Mouse (Mus musculus) neural tube, embryonic 12.5 days (tissue): ENCODE results near the gene Ahctf1. TPM values are rescaled to one million over a fixed set of nuclear protein-coding genes. Genes with fewer than 3 reads are reported as not detected.
"Not testable (repeated sequence)": the region's sequence is repeated elsewhere in the genome, so short reads cannot be mapped to it uniquely, and the experiment has no call there.

Source experiments
- ATAC-seq: fragments of 200-750 bp; cut with Nextera tagmentation; 2 replicates; pipeline ENCODE4 v1.8.0; 2017; ENCODE audit warnings: low read depth, mild to moderate bottlenecking, moderate TSS enrichment, moderate library complexity; ENCODE audit not compliant: low FRiP score
- H3K27ac ChIP-seq: fragments of 300-500 bp; sonication (generic); 2 replicates; pipeline ENCODE4 v1.5.1; 2016
- H3K27me3 ChIP-seq: fragments of 300-500 bp; sonication (generic); replicated peaks from 2 replicates; pipeline ENCODE4 v1.6.1; 2016; ENCODE audit warnings: mild to moderate bottlenecking
- H3K36me3 ChIP-seq: fragments of 300-500 bp; sonication (generic); 2 replicates; pipeline ENCODE4 v1.6.1; 2016; ENCODE audit warnings: mild to moderate bottlenecking
- H3K4me1 ChIP-seq: fragments of 300-500 bp; sonication (generic); 2 replicates; pipeline ENCODE4 v1.6.1; 2016
- H3K4me2 ChIP-seq: fragments of 300-500 bp; sonication (generic); replicated peaks from 2 replicates; pipeline ENCODE4 v1.6.1; 2016; ENCODE audit warnings: mild to moderate bottlenecking
- H3K4me3 ChIP-seq: fragments of 300-500 bp; sonication (generic); 2 replicates; pipeline ENCODE4 v1.5.1; 2016
- H3K9ac ChIP-seq: fragments of 300-500 bp; sonication (generic); 2 replicates; pipeline ENCODE4 v1.6.1; 2016; ENCODE audit warnings: mild to moderate bottlenecking
- H3K9me3 ChIP-seq: fragments of 300-500 bp; sonication (generic); 2 replicates; pipeline ENCODE4 v1.6.1; 2016; ENCODE audit warnings: mild to moderate bottlenecking
- WGBS: fragments of 180-500 bp; shearing (Covaris S2); methylation state at CpG from one replicate; pipeline ENCODE4 v1.1.7; 2016; 5-methylcytosine and 5-hydroxymethylcytosine counted together
- polyA plus RNA-seq: library from polyadenylated mRNA; unstranded; fragments of >200 nt; fragmentation: Nextera tagmentation; extraction: Ambion mirVana; gene quantifications from 2 replicates; pipeline ENCODE4 v1.2.1, GENCODE M21; 2016

Gene Ahctf1
- polyA plus RNA-seq, 1 experiment from 2014 or later: 25.4 TPM

GRCm38 (mm10) chr1:179828900-179829299, 25.4 kb upstream of the Ahctf1 start:
- H3K4me3 ChIP-seq: no peak overlapping the region
- H3K9ac ChIP-seq: no peak overlapping the region
- H3K4me1 ChIP-seq: no peaks in the 10 kb centered on the region
- H3K27ac ChIP-seq: no peak overlapping the region
- H3K27me3 ChIP-seq: no peaks in the 10 kb centered on the region
- 84% methylated on average over 4 of the region's 4 CpGs for WGBS
- H3K4me2 ChIP-seq: no peak overlapping the region
- H3K9me3 ChIP-seq: no peaks in the 10 kb centered on the region
- ATAC-seq: no peak
- H3K36me3 ChIP-seq: no peaks in the 10 kb centered on the region

- Histone ChIP-seq H3K27ac (no peak overlapping the region), H3K27me3 (no peaks in the 10 kb centered on the region), H3K4me2 (no peak overlapping the region), H3K4me1 (no peaks in the 10 kb centered on the region), H3K36me3 (no peaks in the 10 kb centered on the region), H3K9me3 (no peaks in the 10 kb centered on the region), H3K9ac (no peak overlapping the region), H3K4me3 (no peak overlapping the region)
- no peak for ATAC-seq
- WGBS: 94% methylated on average over 5 of the region's 5 CpGs
Measured at GRCm38 (mm10) chr1:179828051-179828450, 24.6 kb upstream of the Ahctf1 start.

GRCm38 (mm10) chr1:179824549-179824948, 21.1 kb upstream of the Ahctf1 start:
- no peak for ATAC-seq
- 69% methylated on average over 5 of the region's 5 CpGs for WGBS
- no peak overlapping the region for H3K4me2 ChIP-seq

GRCm38 (mm10) chr1:179818490-179819278, 15.2 kb upstream of the Ahctf1 start:
- not testable (repeated sequence) for H3K9ac ChIP-seq, ATAC-seq, H3K27ac ChIP-seq, H3K36me3 ChIP-seq, H3K4me1 ChIP-seq, H3K4me2 ChIP-seq, H3K27me3 ChIP-seq, H3K9me3 ChIP-seq, H3K4me3 ChIP-seq
- 92% methylated on average over 11 of the region's 11 CpGs for WGBS

More at GRCm38 (mm10) chr1:179824549-179824948, 21.1 kb upstream of the Ahctf1 start:
- Histone ChIP-seq H3K4me1 (no peaks in the 10 kb centered on the region), H3K9ac (no peak overlapping the region), H3K9me3 (no peaks in the 10 kb centered on the region), H3K36me3 (no peaks in the 10 kb centered on the region), H3K4me3 (no peak overlapping the region), H3K27me3 (no peaks in the 10 kb centered on the region), H3K27ac (no peak overlapping the region)

GRCm38 (mm10) chr1:179814616-179815015, 11.1 kb upstream of the Ahctf1 start:
- no peak overlapping the region for H3K4me3 ChIP-seq
- no peaks in the 10 kb centered on the region for H3K27me3 ChIP-seq
- no peaks in the 10 kb centered on the region for H3K36me3 ChIP-seq
- no peak overlapping the region for H3K27ac ChIP-seq
- WGBS: 86% methylated on average over 2 of the region's 2 CpGs
- H3K9me3 ChIP-seq: no peaks in the 10 kb centered on the region
- no peak for ATAC-seq
- H3K4me1 ChIP-seq: no peaks in the 10 kb centered on the region
- H3K9ac ChIP-seq: no peak overlapping the region
- H3K4me2 ChIP-seq: no peak overlapping the region

GRCm38 (mm10) chr1:179813385-179813784, 9.9 kb upstream of the Ahctf1 start:
- no peak overlapping the region for H3K9ac ChIP-seq
- ATAC-seq: no peak
- H3K27me3 ChIP-seq: no peaks in the 10 kb centered on the region
- no peaks in the 10 kb centered on the region for H3K9me3 ChIP-seq
- H3K36me3 ChIP-seq: no peaks in the 10 kb centered on the region
- no peak overlapping the region for H3K4me3 ChIP-seq
- no peak overlapping the region for H3K27ac ChIP-seq
- 80% methylated on average over 2 of the region's 2 CpGs for WGBS
- no peaks in the 10 kb centered on the region for H3K4me1 ChIP-seq
- H3K4me2 ChIP-seq: no peak overlapping the region

- H3K9me3 ChIP-seq: no peaks in the 10 kb centered on the region
- H3K4me3 ChIP-seq: no peak overlapping the region
- 90% methylated on average over 3 of the region's 3 CpGs for WGBS
- ATAC-seq: no peak
- no peaks in the 10 kb centered on the region; the same call in 1 of the 2 replicates for H3K4me1 ChIP-seq
- H3K4me2 ChIP-seq: no peak overlapping the region
- H3K27ac ChIP-seq: no peak overlapping the region
- no peak overlapping the region for H3K9ac ChIP-seq
- H3K27me3 ChIP-seq: no peaks in the 10 kb centered on the region
- no peaks in the 10 kb centered on the region for H3K36me3 ChIP-seq
Measured at GRCm38 (mm10) chr1:179808300-179808699, 4.8 kb upstream of the Ahctf1 start.

- 90% methylated on average over 4 of the region's 4 CpGs for WGBS
- Histone ChIP-seq H3K9ac (no peak overlapping the region), H3K27ac (no peak overlapping the region), H3K9me3 (no peaks in the 10 kb centered on the region), H3K4me3 (no peak overlapping the region), H3K36me3 (no peaks in the 10 kb centered on the region), H3K27me3 (no peaks in the 10 kb centered on the region), H3K4me2 (no peak overlapping the region), H3K4me1 (peaks cover 2% of the 10 kb centered on the region)
- ATAC-seq: no peak
Measured at GRCm38 (mm10) chr1:179807468-179807867, 4.0 kb upstream of the Ahctf1 start.

- H3K36me3 ChIP-seq: no peaks in the 10 kb centered on the region
- H3K4me2 ChIP-seq: no peak overlapping the region
- ATAC-seq: no peak
- no peak overlapping the region for H3K27ac ChIP-seq
- H3K27me3 ChIP-seq: no peaks in the 10 kb centered on the region
- peaks cover 16% of the 10 kb centered on the region for H3K4me1 ChIP-seq
- no peak overlapping the region for H3K4me3 ChIP-seq
- no peaks in the 10 kb centered on the region for H3K9me3 ChIP-seq
- no peak overlapping the region for H3K9ac ChIP-seq
- 90% methylated on average over 5 of the region's 5 CpGs for WGBS
Measured at GRCm38 (mm10) chr1:179805751-179806150, 2.3 kb upstream of the Ahctf1 start.

- H3K9me3 ChIP-seq: no peaks in the 10 kb centered on the region
- H3K4me1 ChIP-seq: peaks cover 16% of the 10 kb centered on the region
- H3K27me3 ChIP-seq: no peaks in the 10 kb centered on the region
- 21% methylated on average over 11 of the region's 11 CpGs for WGBS
- H3K4me2 ChIP-seq: peak overlapping the region; percentile 82
- peak overlapping the region; percentile 85 for H3K4me3 ChIP-seq
- peak overlapping the region; percentile 45; the same call in 1 of the 2 replicates for H3K9ac ChIP-seq
- H3K27ac ChIP-seq: no peak overlapping the region
- ATAC-seq: peak; percentile 5
- H3K36me3 ChIP-seq: no peaks in the 10 kb centered on the region
Measured at GRCm38 (mm10) chr1:179804140-179804881, 831 bp upstream of the Ahctf1 start.

GRCm38 (mm10) chr1:179802610-179803512, 619 bp downstream of the Ahctf1 start, which contains the start of gene Gm10518:
TSS of gene Gm10518 (plus strand) at chr1:179803376.
- Histone ChIP-seq H3K4me2 (peak within 1 kb of the TSS; percentile 82), H3K27ac (peak within 1 kb of the TSS; percentile 90), H3K4me1 (peaks cover 16% of the 10 kb centered on the region), H3K9ac (peak within 1 kb of the TSS; percentile 94), H3K36me3 (peaks cover 9% of the 10 kb centered on the region), H3K9me3 (no peaks in the 10 kb centered on the region), H3K27me3 (no peaks in the 10 kb centered on the region), H3K4me3 (peak within 1 kb of the TSS; percentile 85)
- peak; percentile 75 for ATAC-seq
- WGBS: under 1% methylated on average over 94 of the region's 94 CpGs

GRCm38 (mm10) chr1:179798794-179799193, 4.7 kb downstream of the Ahctf1 start:
- no peaks in the 10 kb centered on the region for H3K27me3 ChIP-seq
- H3K9ac ChIP-seq: no peak overlapping the region
- peaks cover 42% of the 10 kb centered on the region for H3K36me3 ChIP-seq
- H3K27ac ChIP-seq: no peak overlapping the region
- no peaks in the 10 kb centered on the region for H3K9me3 ChIP-seq
- no peak overlapping the region for H3K4me3 ChIP-seq
- H3K4me1 ChIP-seq: peaks cover 16% of the 10 kb centered on the region
- H3K4me2 ChIP-seq: no peak overlapping the region
- ATAC-seq: no peak
